Mouse (Mus musculus): ENCODE results near the gene Armc12. TPM values are rescaled to one million over a fixed set of nuclear protein-coding genes. Genes with fewer than 3 reads are reported as not detected.

The Armc12 gene
- polyA plus RNA-seq, 1 experiment from 2014 or later: not detected

DNA sequence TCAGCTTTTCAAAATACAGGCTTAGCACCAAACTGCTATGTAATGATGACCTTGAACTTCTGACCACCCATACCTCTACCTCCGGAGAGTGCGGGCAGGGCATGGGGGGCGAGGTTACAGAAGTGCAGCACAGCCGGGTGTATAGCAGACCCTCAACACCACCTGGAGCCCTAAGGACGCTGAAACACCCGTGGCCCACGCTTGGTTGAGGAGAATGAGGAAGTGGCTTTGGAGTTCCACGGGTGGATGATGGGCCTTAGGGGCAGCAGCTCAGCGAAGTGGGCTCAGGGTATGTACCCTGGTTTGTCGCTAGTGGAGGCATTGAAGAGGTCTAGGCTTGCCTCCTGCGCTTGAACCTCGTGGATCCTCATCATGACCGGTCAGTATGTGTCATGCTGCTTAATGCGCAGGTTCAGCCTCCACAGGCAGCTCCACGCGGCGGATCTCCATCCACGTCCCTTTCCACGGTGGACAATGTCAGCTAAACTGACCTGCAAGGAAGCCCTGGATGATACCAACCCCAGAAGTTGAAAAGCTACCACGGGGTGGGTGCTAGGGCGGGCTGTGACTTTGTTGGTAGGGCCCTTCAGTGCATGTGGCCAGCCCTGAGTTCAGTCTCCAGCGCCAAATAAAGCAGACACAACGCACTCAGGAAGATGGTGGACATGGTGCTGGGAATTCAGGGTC is 6.5 kb upstream of the Armc12 start:
- H3K4me2 ChIP-seq (ENCODE audit: low read depth, low read length): peak overlapping the region; percentile 84
- no peaks in the 10 kb centered on the region for H3K36me3 ChIP-seq (ENCODE audit: control insufficient read depth, insufficient read depth, low read length)
- peaks cover 18% of the 10 kb centered on the region for H3K4me1 ChIP-seq (replicated peaks; ENCODE audit: control insufficient read depth, insufficient read depth, low read length)
- no peaks in the 10 kb centered on the region for H3K9me3 ChIP-seq (ENCODE audit: control insufficient read depth, low read length)
- 82% methylated on average over 23 of the region's 23 CpGs for WGBS
- H3K4me3 ChIP-seq (ENCODE audit: low read length): peak overlapping the region; percentile 61
- H3K27ac ChIP-seq (ENCODE audit: low read length): no peak overlapping the region; the same call in 1 of the 2 replicates
- no peaks in the 10 kb centered on the region; the same call in 1 of the 2 replicates for H3K27me3 ChIP-seq (ENCODE audit: control insufficient read depth, insufficient read depth, low read depth, low read length)
- H3K9ac ChIP-seq (ENCODE audit: low read length): peak overlapping the region; percentile 29; the same call in 1 of the 2 replicates
- no peak for ATAC-seq (ENCODE audit: low read depth)

DNA sequence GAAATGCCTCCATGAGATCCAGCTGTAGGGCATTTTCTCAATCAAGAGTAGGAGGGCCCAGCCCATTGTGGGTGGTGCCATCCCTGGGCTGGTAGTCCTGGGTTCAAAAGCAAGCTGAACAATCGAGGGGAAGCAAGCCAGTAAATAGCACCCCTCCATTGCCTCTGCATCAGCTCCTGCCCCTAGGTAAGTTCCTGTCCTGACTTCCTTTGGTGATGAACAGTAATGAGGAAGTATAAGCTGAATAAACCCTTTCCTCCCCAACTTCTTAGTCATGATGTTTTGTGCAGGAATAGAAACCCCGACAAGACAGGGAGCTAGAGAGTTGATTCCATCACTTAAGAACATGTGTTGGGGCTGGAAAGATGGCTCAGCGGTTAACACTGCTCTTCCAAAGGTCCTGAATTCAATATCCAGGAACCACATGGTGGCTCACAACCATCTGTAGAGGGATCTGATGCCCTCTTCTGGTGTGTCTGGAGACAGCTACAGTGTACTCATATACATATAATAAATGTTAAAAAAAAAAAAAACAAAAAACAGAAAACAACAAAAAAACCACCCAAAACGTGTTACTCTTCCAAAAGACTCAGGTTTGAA is 5.7 kb upstream of the Armc12 start:
- Histone ChIP-seq H3K9ac (ENCODE audit: low read length) (no peak overlapping the region), H3K27ac (ENCODE audit: low read length) (no peak overlapping the region)
- WGBS: 73% methylated on average over 4 of the region's 4 CpGs

DNA sequence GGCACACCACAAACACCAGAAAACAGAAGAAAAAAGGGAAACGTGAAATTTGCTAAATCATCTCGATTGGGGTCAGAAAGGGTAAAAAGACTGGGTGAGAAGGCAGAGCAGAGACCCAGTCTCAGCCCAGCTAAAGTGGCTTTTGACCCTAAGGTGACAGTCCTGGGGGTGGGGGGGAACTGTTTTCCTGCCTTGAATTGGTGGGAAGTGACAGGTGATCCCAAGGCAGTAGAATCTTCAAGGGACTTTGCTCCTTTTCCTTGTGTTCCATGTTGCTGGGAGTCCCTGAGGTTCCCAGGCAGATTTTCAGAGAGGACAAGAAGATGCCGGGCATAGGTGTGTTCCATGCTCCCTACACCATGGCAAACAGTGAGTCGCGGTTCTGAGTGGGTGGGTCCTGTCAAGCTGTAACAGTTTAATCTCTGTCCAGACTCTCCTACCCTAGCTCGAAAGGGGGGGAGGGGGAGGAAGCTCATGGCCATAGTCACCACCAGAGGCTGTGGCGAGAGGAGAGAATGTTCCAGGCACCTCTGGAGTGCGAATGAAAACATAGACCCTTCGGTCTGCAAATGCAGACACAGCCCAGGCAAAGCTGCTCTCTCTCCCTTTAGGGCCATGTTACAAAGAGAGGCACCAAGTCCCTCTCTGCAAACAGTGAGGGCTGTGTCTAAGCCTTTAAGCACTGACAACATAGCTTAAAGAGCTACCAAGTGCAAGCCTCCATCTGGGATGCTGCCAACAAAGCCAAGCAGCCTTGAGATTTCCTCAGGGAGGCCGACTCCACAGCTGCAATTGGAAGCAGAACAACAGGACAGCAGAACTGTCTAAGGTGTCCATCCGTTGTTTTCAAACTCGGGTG is 3.2 kb upstream of the Armc12 start:
- 0 out of 2 replicates have a peak, but pooled peaks have one; percentile 5 for ATAC-seq (ENCODE audit: low read depth)
- H3K9me3 ChIP-seq (ENCODE audit: control insufficient read depth, low read length): no peaks in the 10 kb centered on the region
- 26% methylated on average over 12 of the region's 12 CpGs for WGBS

More for the DNA sequence above, 5.7 kb upstream of the Armc12 start:
- Histone ChIP-seq H3K4me1 (replicated peaks; ENCODE audit: control insufficient read depth, insufficient read depth, low read length) (peaks cover 16% of the 10 kb centered on the region), H3K9me3 (ENCODE audit: control insufficient read depth, low read length) (no peaks in the 10 kb centered on the region), H3K4me3 (ENCODE audit: low read length) (no peak overlapping the region), H3K4me2 (ENCODE audit: low read depth, low read length) (no peak overlapping the region), H3K36me3 (ENCODE audit: control insufficient read depth, insufficient read depth, low read length) (no peaks in the 10 kb centered on the region), H3K27me3 (ENCODE audit: control insufficient read depth, insufficient read depth, low read depth, low read length) (no peaks in the 10 kb centered on the region; the same call in 1 of the 2 replicates)
- ATAC-seq (ENCODE audit: low read depth): no peak

DNA sequence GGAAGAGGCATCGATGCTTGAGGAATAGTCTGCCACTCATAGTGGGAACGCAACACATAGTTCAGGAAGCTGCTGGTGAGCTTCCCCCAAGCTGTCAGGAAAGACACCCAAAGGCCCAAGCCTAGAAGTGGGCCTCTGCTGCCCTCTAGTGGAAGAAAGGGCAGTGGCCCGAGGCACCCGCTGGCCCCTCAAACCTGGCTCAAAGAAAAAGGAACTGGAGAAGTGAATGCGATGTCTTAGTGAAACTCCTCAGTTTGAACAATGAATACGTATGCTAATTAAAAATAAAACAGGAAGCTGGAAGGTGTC is 2.6 kb upstream of the Armc12 start:
- no peaks in the 10 kb centered on the region for H3K9me3 ChIP-seq (ENCODE audit: control insufficient read depth, low read length)
- H3K36me3 ChIP-seq (ENCODE audit: control insufficient read depth, insufficient read depth, low read length): no peaks in the 10 kb centered on the region
- H3K4me1 ChIP-seq (replicated peaks; ENCODE audit: control insufficient read depth, insufficient read depth, low read length): peaks cover 10% of the 10 kb centered on the region
- ATAC-seq (ENCODE audit: low read depth): peak; percentile 55
- 4% methylated on average over 6 of the region's 6 CpGs for WGBS
- peak overlapping the region; percentile 55 for H3K9ac ChIP-seq (ENCODE audit: low read length)
- peak overlapping the region; percentile 45 for H3K4me2 ChIP-seq (ENCODE audit: low read depth, low read length)
- no peak overlapping the region for H3K27ac ChIP-seq (ENCODE audit: low read length)
- no peaks in the 10 kb centered on the region for H3K27me3 ChIP-seq (ENCODE audit: control insufficient read depth, insufficient read depth, low read depth, low read length)
- 0 out of 2 replicates have a peak overlapping the region, but pooled peaks have one; percentile 22 for H3K4me3 ChIP-seq (ENCODE audit: low read length)

More for the DNA sequence above, 3.2 kb upstream of the Armc12 start:
- Histone ChIP-seq H3K27ac (ENCODE audit: low read length) (peak overlapping the region; percentile 32; the same call in 1 of the 2 replicates), H3K36me3 (ENCODE audit: control insufficient read depth, insufficient read depth, low read length) (no peaks in the 10 kb centered on the region), H3K27me3 (ENCODE audit: control insufficient read depth, insufficient read depth, low read depth, low read length) (no peaks in the 10 kb centered on the region), H3K4me2 (ENCODE audit: low read depth, low read length) (peak overlapping the region; percentile 45), H3K4me1 (replicated peaks; ENCODE audit: control insufficient read depth, insufficient read depth, low read length) (peaks cover 10% of the 10 kb centered on the region), H3K9ac (ENCODE audit: low read length) (peak overlapping the region; percentile 55), H3K4me3 (ENCODE audit: low read length) (0 out of 2 replicates have a peak overlapping the region, but pooled peaks have one; percentile 22)

DNA sequence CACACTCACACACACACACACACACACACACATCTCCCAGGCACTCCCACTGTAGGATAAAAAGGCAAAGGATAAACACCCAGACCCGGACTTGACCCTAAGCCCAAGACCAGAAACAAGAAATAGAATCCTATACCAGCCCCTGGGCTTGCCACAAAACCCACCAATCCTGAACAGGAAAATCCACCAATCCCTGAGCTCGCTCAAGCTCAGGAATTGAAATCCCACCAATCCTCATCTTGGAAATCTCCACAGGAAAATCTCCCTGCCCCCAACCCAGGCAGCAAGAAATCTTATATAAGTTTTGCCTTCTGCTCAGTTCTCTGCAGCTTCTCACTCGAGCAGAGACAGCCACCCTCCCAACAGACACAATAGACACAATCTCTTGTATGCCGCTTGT is 1.5 kb upstream of the Armc12 start:
- no peaks in the 10 kb centered on the region for H3K9me3 ChIP-seq (ENCODE audit: control insufficient read depth, low read length)
- no peak for ATAC-seq (ENCODE audit: low read depth)
- H3K27me3 ChIP-seq (ENCODE audit: control insufficient read depth, insufficient read depth, low read depth, low read length): no peaks in the 10 kb centered on the region
- H3K9ac ChIP-seq (ENCODE audit: low read length): no peak overlapping the region
- H3K4me1 ChIP-seq (replicated peaks; ENCODE audit: control insufficient read depth, insufficient read depth, low read length): peaks cover 8% of the 10 kb centered on the region
- no peak overlapping the region for H3K4me3 ChIP-seq (ENCODE audit: low read length)
- 59% methylated on average over 4 of the region's 4 CpGs for whole genome bisulfite sequencing
- no peak overlapping the region for H3K27ac ChIP-seq (ENCODE audit: low read length)
- no peak overlapping the region for H3K4me2 ChIP-seq (ENCODE audit: low read depth, low read length)
- H3K36me3 ChIP-seq (ENCODE audit: control insufficient read depth, insufficient read depth, low read length): no peaks in the 10 kb centered on the region

DNA sequence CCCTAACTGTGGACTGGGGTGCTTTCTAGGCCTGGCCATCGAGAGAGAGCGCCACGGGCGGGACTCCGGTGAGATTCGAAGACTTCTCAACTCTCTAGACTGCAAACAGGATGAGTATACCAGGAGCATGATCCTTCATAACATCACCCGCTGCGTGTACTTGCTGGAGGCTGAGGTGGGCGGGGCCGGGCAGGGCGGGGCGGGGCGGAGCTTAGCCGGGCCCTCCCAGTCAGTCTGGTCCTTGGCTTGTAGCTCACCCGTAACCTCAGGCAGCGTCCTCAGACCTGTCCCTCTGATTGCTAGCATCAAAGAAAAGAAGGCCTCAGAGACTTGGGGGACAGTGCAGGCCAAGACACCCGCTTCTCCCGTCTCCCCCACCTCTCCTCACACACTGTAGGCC is 1.3 kb downstream of the Armc12 start:
- no peak overlapping the region for H3K4me3 ChIP-seq (ENCODE audit: low read length)

DNA sequence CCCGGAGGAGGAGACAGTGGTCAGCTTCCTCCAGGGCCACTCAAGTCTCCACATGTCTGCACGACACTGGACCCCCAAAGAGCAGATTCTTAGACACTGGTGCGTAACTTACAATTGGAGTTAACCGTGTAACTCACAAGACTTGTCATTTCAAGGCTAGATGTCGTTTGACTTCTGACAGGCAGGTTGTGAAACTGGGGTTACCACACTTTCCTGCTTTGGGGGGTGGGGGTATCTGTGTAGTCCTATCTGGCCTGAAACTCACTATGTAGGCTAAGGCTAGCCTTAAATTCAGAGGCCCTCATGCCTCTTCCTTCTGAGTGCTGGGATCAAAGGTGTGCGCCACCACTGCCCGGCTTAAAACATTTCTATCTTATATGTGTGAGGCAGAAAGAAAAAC is 2.0 kb downstream of the Armc12 start:
- no peak overlapping the region for H3K27ac ChIP-seq (ENCODE audit: low read length)
- H3K4me3 ChIP-seq (ENCODE audit: low read length): no peak overlapping the region
- H3K9me3 ChIP-seq (ENCODE audit: control insufficient read depth, low read length): no peaks in the 10 kb centered on the region
- no peaks in the 10 kb centered on the region for H3K27me3 ChIP-seq (ENCODE audit: control insufficient read depth, insufficient read depth, low read depth, low read length)
- no peak for ATAC-seq (ENCODE audit: low read depth)
- no peak overlapping the region for H3K4me2 ChIP-seq (ENCODE audit: low read depth, low read length)
- H3K4me1 ChIP-seq (replicated peaks; ENCODE audit: control insufficient read depth, insufficient read depth, low read length): peaks cover 3% of the 10 kb centered on the region
- WGBS: 81% methylated on average over 7 of the region's 7 CpGs
- no peak overlapping the region for H3K9ac ChIP-seq (ENCODE audit: low read length)
- no peaks in the 10 kb centered on the region for H3K36me3 ChIP-seq (ENCODE audit: control insufficient read depth, insufficient read depth, low read length)

More for the DNA sequence above, 1.3 kb downstream of the Armc12 start:
- WGBS: 19% methylated on average over 18 of the region's 18 CpGs
- ATAC-seq (ENCODE audit: low read depth): no peak
- Histone ChIP-seq H3K27me3 (ENCODE audit: control insufficient read depth, insufficient read depth, low read depth, low read length) (no peaks in the 10 kb centered on the region), H3K4me1 (replicated peaks; ENCODE audit: control insufficient read depth, insufficient read depth, low read length) (peaks cover 8% of the 10 kb centered on the region), H3K27ac (ENCODE audit: low read length) (no peak overlapping the region), H3K4me2 (ENCODE audit: low read depth, low read length) (no peak overlapping the region), H3K36me3 (ENCODE audit: control insufficient read depth, insufficient read depth, low read length) (no peaks in the 10 kb centered on the region), H3K9me3 (ENCODE audit: control insufficient read depth, low read length) (no peaks in the 10 kb centered on the region), H3K9ac (ENCODE audit: low read length) (no peak overlapping the region)

DNA sequence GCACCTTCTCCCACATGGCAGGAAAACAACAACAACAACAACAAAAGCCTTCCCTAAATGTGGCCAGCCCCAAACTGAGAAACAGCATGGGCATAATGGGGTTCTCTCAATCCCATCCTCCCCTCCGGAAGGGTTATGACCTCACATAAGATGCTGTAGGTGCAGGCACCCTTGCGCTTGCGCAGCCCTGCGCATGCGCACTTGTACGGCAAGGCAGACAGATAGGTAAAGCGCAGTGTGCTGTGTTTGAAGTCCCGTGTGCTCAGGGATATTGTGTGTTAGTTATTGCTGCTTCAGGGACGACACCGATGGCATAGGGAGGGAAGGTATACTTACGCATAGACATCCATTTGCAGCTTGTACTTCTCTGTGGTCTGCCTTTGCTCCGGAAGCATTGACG is 2.7 kb downstream of the Armc12 start:
- Histone ChIP-seq H3K4me3 (ENCODE audit: low read length) (no peak overlapping the region), H3K27ac (ENCODE audit: low read length) (no peak overlapping the region), H3K4me2 (ENCODE audit: low read depth, low read length) (no peak overlapping the region), H3K9ac (ENCODE audit: low read length) (no peak overlapping the region), H3K4me1 (replicated peaks; ENCODE audit: control insufficient read depth, insufficient read depth, low read length) (no peaks in the 10 kb centered on the region), H3K9me3 (ENCODE audit: control insufficient read depth, low read length) (no peaks in the 10 kb centered on the region), H3K27me3 (ENCODE audit: control insufficient read depth, insufficient read depth, low read depth, low read length) (no peaks in the 10 kb centered on the region), H3K36me3 (ENCODE audit: control insufficient read depth, insufficient read depth, low read length) (no peaks in the 10 kb centered on the region)
- WGBS: 86% methylated on average over 13 of the region's 13 CpGs
- ATAC-seq (ENCODE audit: low read depth): no peak

DNA sequence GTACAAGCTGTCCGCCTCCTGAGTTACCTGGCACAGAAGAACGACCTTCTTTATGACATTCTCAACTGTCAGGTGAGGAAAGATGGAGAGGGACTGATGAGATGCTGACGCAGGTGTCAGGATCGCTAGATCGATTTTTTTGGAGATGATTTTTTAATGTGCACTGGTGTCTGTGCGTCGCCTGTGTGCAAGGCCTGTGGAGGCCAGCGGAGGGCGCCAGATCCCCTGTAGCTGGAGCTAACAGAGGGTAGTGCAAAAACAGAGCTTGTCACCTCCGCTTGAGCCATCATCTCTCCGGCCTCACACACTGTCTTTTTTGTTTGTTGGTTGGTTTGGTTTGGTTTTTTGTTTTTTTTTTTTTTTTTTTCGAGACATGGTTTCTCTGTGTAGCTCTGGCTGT is 7.3 kb downstream of the Armc12 start:
- Histone ChIP-seq H3K4me2 (ENCODE audit: low read depth, low read length) (no peak overlapping the region), H3K27ac (ENCODE audit: low read length) (no peak overlapping the region), H3K4me3 (ENCODE audit: low read length) (no peak overlapping the region), H3K4me1 (replicated peaks; ENCODE audit: control insufficient read depth, insufficient read depth, low read length) (no peaks in the 10 kb centered on the region), H3K9ac (ENCODE audit: low read length) (no peak overlapping the region), H3K36me3 (ENCODE audit: control insufficient read depth, insufficient read depth, low read length) (no peaks in the 10 kb centered on the region), H3K9me3 (ENCODE audit: control insufficient read depth, low read length) (no peaks in the 10 kb centered on the region), H3K27me3 (ENCODE audit: control insufficient read depth, insufficient read depth, low read depth, low read length) (no peaks in the 10 kb centered on the region)
- 38% methylated on average over 12 of the region's 12 CpGs for WGBS
- no peak for ATAC-seq (ENCODE audit: low read depth)
